Mouse (Mus musculus): Measurements from ENCODE around the gene Aif1l.

Gene Aif1l

DNA sequence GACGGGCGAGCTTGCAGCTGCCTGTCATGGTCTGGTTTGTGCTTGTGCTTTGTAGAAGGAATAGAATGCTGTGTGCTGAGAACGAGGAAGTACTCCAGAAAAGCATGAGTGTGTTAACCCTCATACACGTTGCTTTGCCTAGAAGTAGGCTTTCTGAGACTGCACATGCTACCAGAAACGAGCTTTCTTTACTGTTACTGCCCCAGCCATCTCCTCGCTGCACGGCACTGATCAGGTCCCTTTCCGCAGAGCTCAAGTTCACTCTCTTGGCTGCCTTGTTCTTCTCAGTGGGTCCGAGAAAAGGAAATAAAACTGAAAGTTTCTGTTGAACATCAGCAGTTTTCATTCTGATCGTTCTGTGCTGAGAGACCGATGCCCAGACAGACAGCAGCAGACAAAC is 58.8 kb downstream of the Aif1l start:
- DNase-seq (ENCODE audit: low spot score in 2 of 2): no peak

DNA sequence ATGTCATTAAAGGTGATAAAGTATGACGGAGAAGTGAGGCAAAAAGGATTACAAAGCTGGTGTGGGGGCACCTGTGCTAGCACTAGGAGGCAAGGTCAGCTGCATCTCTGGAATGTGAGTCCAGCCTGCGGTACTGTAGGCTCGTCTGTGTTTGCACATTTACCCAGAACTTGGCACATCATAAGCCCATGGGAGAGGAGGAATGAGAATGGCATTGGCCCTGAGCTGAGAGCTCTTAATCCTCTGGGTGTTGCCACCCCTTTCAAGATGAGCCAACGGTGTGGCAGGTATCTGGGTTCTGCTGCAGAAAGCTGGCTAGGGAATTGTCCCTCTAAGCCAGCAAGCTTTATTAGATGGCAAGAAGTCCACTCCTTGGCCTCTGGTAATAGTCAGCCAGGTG is 69.8 kb downstream of the Aif1l start:
- no peak for DNase-seq (ENCODE audit: low spot score in 2 of 2)

DNA sequence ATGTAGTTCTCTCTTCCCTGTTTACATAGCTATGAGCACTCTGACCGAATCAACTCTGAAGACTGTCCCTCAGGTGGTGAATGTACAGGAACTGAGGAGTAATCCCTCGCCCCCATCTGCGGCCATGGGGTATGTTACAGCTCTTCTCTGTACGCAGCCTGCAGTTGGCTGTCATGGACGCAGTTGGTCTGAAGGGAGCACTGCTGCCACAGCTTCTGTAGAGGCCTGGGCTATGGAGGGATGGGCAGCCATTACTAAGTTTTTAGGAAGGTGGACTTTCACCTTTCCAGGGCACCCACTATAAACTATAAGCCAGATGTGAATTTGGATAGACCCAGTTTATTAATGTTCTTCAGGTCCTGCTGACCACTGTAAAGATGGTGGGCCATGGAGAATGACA is 70.3 kb downstream of the Aif1l start:
- no peak for DNase-seq (ENCODE audit: low spot score in 2 of 2)

Measured in frontal cortex, postnatal 14 days (tissue).